Mouse (Mus musculus) embryonic facial prominence, embryonic 10.5 days (tissue): ENCODE data around the gene Lias. TPM values are rescaled to one million over a fixed set of nuclear protein-coding genes. Genes with fewer than 3 reads are reported as not detected.

Experiments
- DNase-seq: peaks from one replicate; pipeline ENCODE4 v3.0.0-alpha.2; 2017; ENCODE audit warnings: low spot score
- H3K27ac ChIP-seq: fragments of 300-500 bp; sonication (generic); replicated peaks from 2 replicates; pipeline ENCODE4 v1.5.1; 2016; ENCODE audit warnings: mild to moderate bottlenecking
- H3K27me3 ChIP-seq: fragments of 300-500 bp; sonication (generic); replicated peaks from 2 replicates; pipeline ENCODE4 v1.6.1; 2016; ENCODE audit warnings: low read depth, mild to moderate bottlenecking; ENCODE audit not compliant: poor library complexity, severe bottlenecking
- H3K36me3 ChIP-seq: fragments of 300-500 bp; sonication (generic); replicated peaks from 2 replicates; pipeline ENCODE4 v1.6.1; 2016; ENCODE audit warnings: mild to moderate bottlenecking, moderate library complexity
- H3K4me1 ChIP-seq: fragments of 300-500 bp; sonication (generic); 2 replicates; pipeline ENCODE4 v1.6.1; 2016
- H3K4me3 ChIP-seq: fragments of 300-500 bp; sonication (generic); 2 replicates; pipeline ENCODE4 v1.5.1; 2016; ENCODE audit warnings: mild to moderate bottlenecking, moderate library complexity
- H3K9me3 ChIP-seq: fragments of 300-500 bp; sonication (generic); 2 replicates; pipeline ENCODE4 v1.6.1; 2016; ENCODE audit warnings: mild to moderate bottlenecking
- WGBS: fragments of 180-500 bp; shearing (Covaris S2); methylation state at CpG from one replicate; pipeline ENCODE4 v1.1.7; 2016; 5-methylcytosine and 5-hydroxymethylcytosine counted together
- polyA plus RNA-seq: library from polyadenylated mRNA; unstranded; fragments of >200 nt; fragmentation: Nextera tagmentation; extraction: Ambion mirVana; gene quantifications from 2 replicates; pipeline ENCODE4 v1.2.1, GENCODE M21; 2016

Lias gene
- polyA plus RNA-seq, result 67.4 and 68.4 TPM in 2 replicates

- Histone ChIP-seq H3K9me3 (no peaks in the 10 kb centered on the region), H3K27me3 (no peaks in the 10 kb centered on the region), H3K4me1 (peaks cover 17% of the 10 kb centered on the region), H3K36me3 (peaks cover 60% of the 10 kb centered on the region), H3K4me3 (peak within 1 kb of the TSS; percentile 99), H3K27ac (peak within 1 kb of the TSS; percentile 99)
- WGBS, result under 1% methylated on average over 83 of the region's 83 CpGs
- peak; percentile 98 for DNase-seq
Observed at GRCm38 (mm10) chr5:65390648-65391644, at the start of gene Lias, which contains the start of gene Rpl9. TSS of gene Lias (plus strand) at chr5:65391497. TSS of gene Rpl9 (minus strand) at chr5:65391444.

GRCm38 (mm10) chr5:65348168-65348567, 43.1 kb upstream of the Lias start, which contains the start of gene Klb:
TSS of gene Klb (plus strand) at chr5:65348314.
- 38% methylated on average over 15 of the region's 15 CpGs for WGBS
- H3K4me1 ChIP-seq, result peaks cover 11% of the 10 kb centered on the region
- no peaks in the 10 kb centered on the region for H3K27me3 ChIP-seq
- H3K36me3 ChIP-seq, result no peaks in the 10 kb centered on the region
- no peaks in the 10 kb centered on the region for H3K9me3 ChIP-seq
- no peak within 1 kb of the TSS for H3K27ac ChIP-seq
- peak; percentile 27 for DNase-seq
- peak within 1 kb of the TSS; percentile 17; the same call in 1 of the 2 replicates for H3K4me3 ChIP-seq

- Histone ChIP-seq H3K4me3 (no peak overlapping the region), H3K36me3 (no peaks in the 10 kb centered on the region), H3K27ac (no peak overlapping the region), H3K27me3 (no peaks in the 10 kb centered on the region), H3K9me3 (0 out of 2 replicates have a peak, but pooled peaks cover 4% of the 10 kb centered on the region), H3K4me1 (peaks cover 11% of the 10 kb centered on the region)
- WGBS, result 64% methylated on average over 10 of the region's 10 CpGs
- DNase-seq, result no peak
Observed at GRCm38 (mm10) chr5:65350508-65350907, 40.8 kb upstream of the Lias start.

GRCm38 (mm10) chr5:65354097-65354496, 37.2 kb upstream of the Lias start:
- Histone ChIP-seq H3K27me3 (no peaks in the 10 kb centered on the region), H3K9me3 (0 out of 2 replicates have a peak, but pooled peaks cover 4% of the 10 kb centered on the region), H3K36me3 (no peaks in the 10 kb centered on the region), H3K4me3 (no peak overlapping the region), H3K4me1 (no peaks in the 10 kb centered on the region), H3K27ac (no peak overlapping the region)
- whole genome bisulfite sequencing, result 85% methylated on average over 3 of the region's 3 CpGs
- DNase-seq, result no peak

GRCm38 (mm10) chr5:65354985-65355384, 36.3 kb upstream of the Lias start:
- no peak for DNase-seq
- Histone ChIP-seq H3K9me3 (0 out of 2 replicates have a peak, but pooled peaks cover 4% of the 10 kb centered on the region), H3K4me1 (no peaks in the 10 kb centered on the region), H3K27ac (no peak overlapping the region), H3K27me3 (no peaks in the 10 kb centered on the region), H3K36me3 (no peaks in the 10 kb centered on the region), H3K4me3 (no peak overlapping the region)
- 79% methylated on average over 5 of the region's 5 CpGs for WGBS

GRCm38 (mm10) chr5:65356851-65357250, 34.4 kb upstream of the Lias start:
- no peak overlapping the region for H3K27ac ChIP-seq
- H3K4me3 ChIP-seq, result no peak overlapping the region
- 0 out of 2 replicates have a peak, but pooled peaks cover 4% of the 10 kb centered on the region for H3K9me3 ChIP-seq
- WGBS, result 86% methylated on average over 6 of the region's 6 CpGs
- no peaks in the 10 kb centered on the region for H3K27me3 ChIP-seq
- no peak for DNase-seq
- no peaks in the 10 kb centered on the region for H3K4me1 ChIP-seq
- no peaks in the 10 kb centered on the region for H3K36me3 ChIP-seq

GRCm38 (mm10) chr5:65357771-65358170, 33.5 kb upstream of the Lias start:
- Histone ChIP-seq H3K9me3 (0 out of 2 replicates have a peak, but pooled peaks cover 4% of the 10 kb centered on the region), H3K27me3 (no peaks in the 10 kb centered on the region), H3K4me3 (no peak overlapping the region), H3K36me3 (no peaks in the 10 kb centered on the region), H3K4me1 (no peaks in the 10 kb centered on the region), H3K27ac (no peak overlapping the region)
- no peak for DNase-seq
- WGBS, result 82% methylated on average over 3 of the region's 3 CpGs

GRCm38 (mm10) chr5:65367837-65368236, 23.5 kb upstream of the Lias start:
- Histone ChIP-seq H3K9me3 (no peaks in the 10 kb centered on the region), H3K4me3 (no peak overlapping the region), H3K27me3 (no peaks in the 10 kb centered on the region), H3K4me1 (no peaks in the 10 kb centered on the region), H3K27ac (no peak overlapping the region), H3K36me3 (no peaks in the 10 kb centered on the region)
- no peak for DNase-seq
- 90% methylated on average over 11 of the region's 11 CpGs for WGBS

- DNase-seq, result no peak
- no peaks in the 10 kb centered on the region for H3K36me3 ChIP-seq
- no peak overlapping the region for H3K4me3 ChIP-seq
- no peaks in the 10 kb centered on the region for H3K27me3 ChIP-seq
- no peak overlapping the region for H3K27ac ChIP-seq
- 94% methylated on average over 7 of the region's 7 CpGs for WGBS
- no peaks in the 10 kb centered on the region for H3K4me1 ChIP-seq
- no peaks in the 10 kb centered on the region for H3K9me3 ChIP-seq
Observed at GRCm38 (mm10) chr5:65371551-65371950, 19.7 kb upstream of the Lias start.

- Histone ChIP-seq H3K4me1 (no peaks in the 10 kb centered on the region), H3K9me3 (no peaks in the 10 kb centered on the region), H3K27me3 (no peaks in the 10 kb centered on the region), H3K4me3 (no peak overlapping the region), H3K27ac (no peak overlapping the region), H3K36me3 (no peaks in the 10 kb centered on the region)
- DNase-seq, result no peak
- 86% methylated on average over 7 of the region's 7 CpGs for WGBS
Observed at GRCm38 (mm10) chr5:65374746-65375145, 16.6 kb upstream of the Lias start.

GRCm38 (mm10) chr5:65385704-65386103, 5.6 kb upstream of the Lias start:
- Histone ChIP-seq H3K4me3 (no peak overlapping the region), H3K27me3 (no peaks in the 10 kb centered on the region), H3K36me3 (peaks cover 41% of the 10 kb centered on the region), H3K9me3 (no peaks in the 10 kb centered on the region), H3K4me1 (peaks cover 14% of the 10 kb centered on the region), H3K27ac (no peak overlapping the region)
- WGBS, result 65% methylated on average over 2 of the region's 2 CpGs
- DNase-seq, result no peak

- no peaks in the 10 kb centered on the region for H3K9me3 ChIP-seq
- no peaks in the 10 kb centered on the region for H3K27me3 ChIP-seq
- DNase-seq, result no peak
- no peak overlapping the region for H3K27ac ChIP-seq
- H3K4me1 ChIP-seq, result peaks cover 14% of the 10 kb centered on the region
- no peak overlapping the region for H3K4me3 ChIP-seq
- H3K36me3 ChIP-seq, result peaks cover 41% of the 10 kb centered on the region
- WGBS, result 77% methylated on average over 6 of the region's 6 CpGs
Observed at GRCm38 (mm10) chr5:65387008-65387867, 4.1 kb upstream of the Lias start.
